Mouse (Mus musculus) E14TG2a.4 (cell line): ENCODE measurements at regions not wholly inside any gene's neighbourhood (a gene's known extent, or its start where the extent isn't known, plus 50 kb on each side); places are given as distances from the start of the nearest gene placed in this dataset.

Experiments used
- H3K27me3 ChIP-seq: 2 replicates; pipeline ENCODE4 v1.6.1; 2014; ENCODE audit warnings: low read length, control low read depth; ENCODE audit not compliant: insufficient read depth
- H3K36me3 ChIP-seq: 2 replicates; pipeline ENCODE4 v1.6.1; 2014; ENCODE audit warnings: low read length, control low read depth; ENCODE audit not compliant: insufficient read depth
- H3K4me1 ChIP-seq: replicated peaks from 2 replicates; pipeline ENCODE4 v1.6.1; 2014; ENCODE audit warnings: low read depth, low read length, control low read depth
- H3K4me3 ChIP-seq: replicated peaks from 2 replicates; pipeline ENCODE4 v1.5.1; 2014; ENCODE audit warnings: mild to moderate bottlenecking, low read length
- H3K9me3 ChIP-seq: 2 replicates; pipeline ENCODE4 v1.6.1; 2014; ENCODE audit warnings: low read length, control low read depth
- CTCF ChIP-seq: conservative IDR thresholded peaks from 2 replicates; pipeline ENCODE4 v1.5.1; 2014; ENCODE audit warnings: low read length
- NANOG ChIP-seq: IDR thresholded peaks from 2 replicates; pipeline ENCODE4 v1.6.1; 2014; ENCODE audit warnings: borderline replicate concordance, low read length, mixed read lengths
- POU5F1 ChIP-seq: IDR thresholded peaks from 2 replicates; pipeline ENCODE4 v1.6.1; 2014; ENCODE audit warnings: low read length, borderline replicate concordance

GRCm38 (mm10) chr4:22047730-22048455 lies 116.8 kb downstream of the Faxc start:
- Histone ChIP-seq H3K4me3 (no peak overlapping the region), H3K36me3 (0 out of 2 replicates have a peak, but pooled peaks cover 4% of the 10 kb centered on the region), H3K9me3 (peaks cover 52% of the 10 kb centered on the region), H3K4me1 (peaks cover 9% of the 10 kb centered on the region), H3K27me3 (no peaks in the 10 kb centered on the region)
- no peak; the same call in 1 of the 2 replicates for TF ChIP-seq POU5F1
- TF ChIP-seq CTCF = no peak
- TF ChIP-seq NANOG = no peak

- Histone ChIP-seq H3K36me3 (no peaks in the 10 kb centered on the region), H3K9me3 (no peaks in the 10 kb centered on the region), H3K4me3 (no peak overlapping the region), H3K4me1 (no peaks in the 10 kb centered on the region; the same call in 1 of the 2 replicates), H3K27me3 (no peaks in the 10 kb centered on the region)
- no peak for TF ChIP-seq CTCF
- no peak for TF ChIP-seq POU5F1
- TF ChIP-seq NANOG = no peak
These were observed 135.8 kb downstream of the Faxc start for GRCm38 (mm10) chr4:22066785-22067433.

GRCm38 (mm10) chr4:22067678-22068299 lies 136.7 kb downstream of the Faxc start:
- H3K27me3 ChIP-seq = no peaks in the 10 kb centered on the region
- H3K4me3 ChIP-seq = no peak overlapping the region
- H3K9me3 ChIP-seq = no peaks in the 10 kb centered on the region
- no peaks in the 10 kb centered on the region; the same call in 1 of the 2 replicates for H3K4me1 ChIP-seq
- H3K36me3 ChIP-seq = no peaks in the 10 kb centered on the region
- TF ChIP-seq NANOG (no peak), POU5F1 (no peak), CTCF (no peak)

GRCm38 (mm10) chr4:22088209-22088787 lies 157.2 kb downstream of the Faxc start:
- Histone ChIP-seq H3K4me3 (no peak overlapping the region), H3K9me3 (peaks cover 14% of the 10 kb centered on the region), H3K27me3 (no peaks in the 10 kb centered on the region), H3K4me1 (peaks cover 35% of the 10 kb centered on the region), H3K36me3 (no peaks in the 10 kb centered on the region)
- TF ChIP-seq POU5F1 (no peak), CTCF (no peak), NANOG (no peak)

GRCm38 (mm10) chr4:22089637-22090041 lies 158.5 kb downstream of the Faxc start:
- H3K36me3 ChIP-seq = no peaks in the 10 kb centered on the region
- H3K4me3 ChIP-seq = no peak overlapping the region
- TF ChIP-seq CTCF (no peak), NANOG (no peak), POU5F1 (no peak)

GRCm38 (mm10) chr4:22090536-22090935 lies 159.4 kb downstream of the Faxc start:
- no peaks in the 10 kb centered on the region for H3K36me3 ChIP-seq
- peaks cover 44% of the 10 kb centered on the region for H3K4me1 ChIP-seq
- no peaks in the 10 kb centered on the region for H3K9me3 ChIP-seq
- TF ChIP-seq CTCF = no peak
- no peak for TF ChIP-seq NANOG
- no peak for TF ChIP-seq POU5F1
- no peaks in the 10 kb centered on the region for H3K27me3 ChIP-seq
- no peak overlapping the region for H3K4me3 ChIP-seq

More at GRCm38 (mm10) chr4:22089637-22090041, 158.5 kb downstream of the Faxc start:
- H3K9me3 ChIP-seq = peaks cover under 1% of the 10 kb centered on the region; the same call in 1 of the 2 replicates
- H3K4me1 ChIP-seq = peaks cover 42% of the 10 kb centered on the region
- H3K27me3 ChIP-seq = no peaks in the 10 kb centered on the region

GRCm38 (mm10) chr4:22092551-22092950 lies 161.4 kb downstream of the Faxc start:
- Histone ChIP-seq H3K4me1 (peaks cover 48% of the 10 kb centered on the region), H3K9me3 (no peaks in the 10 kb centered on the region), H3K27me3 (no peaks in the 10 kb centered on the region), H3K36me3 (no peaks in the 10 kb centered on the region), H3K4me3 (no peak overlapping the region)
- no peak for TF ChIP-seq NANOG
- TF ChIP-seq CTCF = no peak
- no peak for TF ChIP-seq POU5F1

GRCm38 (mm10) chr4:22095257-22096031 lies 164.3 kb downstream of the Faxc start:
- no peaks in the 10 kb centered on the region for H3K9me3 ChIP-seq
- H3K4me3 ChIP-seq = no peak overlapping the region
- H3K4me1 ChIP-seq = peaks cover 44% of the 10 kb centered on the region
- no peaks in the 10 kb centered on the region for H3K36me3 ChIP-seq
- H3K27me3 ChIP-seq = no peaks in the 10 kb centered on the region
- TF ChIP-seq CTCF (no peak), POU5F1 (no peak), NANOG (no peak)
